Mouse (Mus musculus) spleen, embryonic (tissue): ENCODE results near the gene Far2.
"Not testable (repeated sequence)": the region's sequence is repeated elsewhere in the genome, so short reads cannot be mapped to it uniquely, and the experiment has no call there.

ENCODE experiments used
- CTCF ChIA-PET: fragments of 350-600 bp; sonication (Branson Sonifier 250); formaldehyde crosslinking; loops from one replicate; lab custom pipeline; 2022; lab: Charles Lee

Gene Far2

GRCm38 (mm10) chr6:148117696-148118095 is 70.6 kb downstream of the Far2 start:
- CTCF ChIA-PET, result no interaction called here

GRCm38 (mm10) chr6:148120703-148121102 is 73.6 kb downstream of the Far2 start:
- CTCF ChIA-PET, result no interaction called here

- CTCF ChIA-PET, result not testable (repeated sequence)
Observed at GRCm38 (mm10) chr6:148126851-148127250, 79.8 kb downstream of the Far2 start.

- CTCF ChIA-PET, result no interaction called here
Observed at GRCm38 (mm10) chr6:148132314-148132713, 85.3 kb downstream of the Far2 start.

- CTCF ChIA-PET, result no interaction called here
Observed at GRCm38 (mm10) chr6:148133536-148133935, 86.5 kb downstream of the Far2 start.

GRCm38 (mm10) chr6:148135769-148136382 is 88.8 kb downstream of the Far2 start:
- CTCF ChIA-PET, result no interaction called here

GRCm38 (mm10) chr6:148139288-148139995 is 92.4 kb downstream of the Far2 start:
- CTCF ChIA-PET, result interaction anchor here (0.6 kb wide), 1 partner anchor 113 kb away, joined by 3 read pairs; no protein-coding TSS in a partner anchor

- CTCF ChIA-PET, result no interaction called here
Observed at GRCm38 (mm10) chr6:148141874-148142273, 94.8 kb downstream of the Far2 start.

GRCm38 (mm10) chr6:148142421-148142820 is 95.4 kb downstream of the Far2 start:
- CTCF ChIA-PET, result no interaction called here

GRCm38 (mm10) chr6:148152305-148152704 is 105.2 kb downstream of the Far2 start:
- CTCF ChIA-PET, result not testable (repeated sequence)

- CTCF ChIA-PET, result no interaction called here
Observed at GRCm38 (mm10) chr6:148172904-148173303, 125.8 kb downstream of the Far2 start.

- CTCF ChIA-PET, result no interaction called here
Observed at GRCm38 (mm10) chr6:148185694-148186093, 138.6 kb downstream of the Far2 start.

GRCm38 (mm10) chr6:148193972-148194701 is 147.1 kb downstream of the Far2 start:
- CTCF ChIA-PET, result no interaction called here

GRCm38 (mm10) chr6:148199177-148199576 is 152.1 kb downstream of the Far2 start:
- CTCF ChIA-PET, result no interaction called here

- CTCF ChIA-PET, result no interaction called here
Observed at GRCm38 (mm10) chr6:148199729-148200128, 152.7 kb downstream of the Far2 start.

- CTCF ChIA-PET, result no interaction called here
Observed at GRCm38 (mm10) chr6:148205134-148205533, 158.1 kb downstream of the Far2 start.

- CTCF ChIA-PET, result no interaction called here
Observed at GRCm38 (mm10) chr6:148207522-148207921, 160.5 kb downstream of the Far2 start.

GRCm38 (mm10) chr6:148211391-148211876 is 164.4 kb downstream of the Far2 start:
- CTCF ChIA-PET, result no interaction called here

- CTCF ChIA-PET, result no interaction called here
Observed at GRCm38 (mm10) chr6:148211897-148212680, 165.0 kb downstream of the Far2 start, which contains the start of gene Ergic2. Ergic2 (minus strand) TSS chr6:148212374.

GRCm38 (mm10) chr6:148214765-148215164 is 167.7 kb downstream of the Far2 start:
- CTCF ChIA-PET, result no interaction called here

- CTCF ChIA-PET, result no interaction called here
Observed at GRCm38 (mm10) chr6:148216752-148217151, 169.7 kb downstream of the Far2 start.
